Mouse (Mus musculus) lung, embryonic 16.5 days (tissue): ENCODE data around the gene Has1. TPM values are rescaled to one million over a fixed set of nuclear protein-coding genes. Genes with fewer than 3 reads are reported as not detected.
A peak's percentile ranks its signal among the peaks of the same experiment; 100 is the strongest.

Source experiments
- ATAC-seq: fragments of 200-750 bp; cut with Nextera tagmentation; 2 replicates; pipeline ENCODE4 v1.8.0; 2017; ENCODE audit warnings: low read depth, mild to moderate bottlenecking, moderate library complexity
- H3K27ac ChIP-seq: fragments of 300-500 bp; sonication (generic); 2 replicates; pipeline ENCODE4 v1.5.1; 2014; ENCODE audit warnings: mild to moderate bottlenecking, control low read depth, low read length
- H3K27me3 ChIP-seq: fragments of 300-500 bp; sonication (generic); 2 replicates; pipeline ENCODE4 v1.6.1; 2014; ENCODE audit warnings: low read depth, low read length, mixed read lengths; ENCODE audit not compliant: control insufficient read depth, insufficient read depth
- H3K36me3 ChIP-seq: fragments of 300-500 bp; sonication (generic); 2 replicates; pipeline ENCODE4 v1.6.1; 2014; ENCODE audit warnings: low read length; ENCODE audit not compliant: control insufficient read depth, insufficient read depth
- H3K4me1 ChIP-seq: fragments of 300-500 bp; sonication (generic); replicated peaks from 2 replicates; pipeline ENCODE4 v1.6.1; 2014; ENCODE audit warnings: low read length, mixed read lengths; ENCODE audit not compliant: control insufficient read depth, insufficient read depth
- H3K4me2 ChIP-seq: fragments of 300-500 bp; sonication (generic); 2 replicates; pipeline ENCODE4 v1.6.1; 2014; ENCODE audit warnings: low read depth, low read length, control low read depth
- H3K4me3 ChIP-seq: fragments of 300-500 bp; sonication (generic); 2 replicates; pipeline ENCODE4 v1.5.1; 2014; ENCODE audit warnings: mild to moderate bottlenecking, low read length, control low read depth
- H3K9ac ChIP-seq: fragments of 300-500 bp; sonication (generic); 2 replicates; pipeline ENCODE4 v1.6.1; 2014; ENCODE audit warnings: low read length, control low read depth
- H3K9me3 ChIP-seq: fragments of 300-500 bp; sonication (generic); 2 replicates; pipeline ENCODE4 v1.6.1; 2016; ENCODE audit warnings: low read length; ENCODE audit not compliant: control insufficient read depth
- WGBS: fragments of 180-500 bp; shearing (Covaris S2); extraction: QIAGEN DNeasy Blood & Tissue Kit; methylation state at CpG from one replicate; pipeline ENCODE4 v1.1.7; 2014; 5-methylcytosine and 5-hydroxymethylcytosine counted together
- polyA plus RNA-seq: library from polyadenylated mRNA; unstranded; fragments of >200 nt; fragmentation: Nextera tagmentation; extraction: Ambion mirVana; gene quantifications from 2 replicates; pipeline ENCODE4 v1.2.1, GENCODE M21; 2015

The Has1 gene
- polyA plus RNA-seq, result 0.73 and 1.3 TPM in 2 replicates

- peak; percentile 49; the same call in 1 of the 2 replicates for ATAC-seq
- 23% methylated on average over 8 of the region's 8 CpGs for WGBS
- H3K9ac ChIP-seq, result no peak within 1 kb of the TSS
Measured at GRCm38 (mm10) chr17:17855064-17855838, at the start of gene Has1. Has1 (minus strand) TSS chr17:17855205.

GRCm38 (mm10) chr17:17900768-17901167, 45.8 kb upstream of the Has1 start:
- H3K27me3 ChIP-seq, result no peaks in the 10 kb centered on the region
- no peak overlapping the region for H3K4me3 ChIP-seq
- no peaks in the 10 kb centered on the region for H3K36me3 ChIP-seq
- H3K4me1 ChIP-seq, result no peaks in the 10 kb centered on the region
- H3K4me2 ChIP-seq, result no peak overlapping the region
- ATAC-seq, result no peak
- no peak overlapping the region for H3K27ac ChIP-seq
- WGBS, result 80% methylated on average over 1 of the region's 1 CpGs
- no peak overlapping the region for H3K9ac ChIP-seq
- no peaks in the 10 kb centered on the region for H3K9me3 ChIP-seq

More at GRCm38 (mm10) chr17:17855064-17855838, at the start of gene Has1:
- Histone ChIP-seq H3K27ac (no peak within 1 kb of the TSS), H3K9me3 (no peaks in the 10 kb centered on the region), H3K4me2 (no peak within 1 kb of the TSS), H3K27me3 (no peaks in the 10 kb centered on the region), H3K36me3 (no peaks in the 10 kb centered on the region), H3K4me1 (no peaks in the 10 kb centered on the region), H3K4me3 (no peak within 1 kb of the TSS)

GRCm38 (mm10) chr17:17899268-17899667, 44.3 kb upstream of the Has1 start:
- H3K36me3 ChIP-seq, result no peaks in the 10 kb centered on the region
- H3K9ac ChIP-seq, result no peak overlapping the region
- no peak for ATAC-seq
- H3K27ac ChIP-seq, result no peak overlapping the region
- no peak overlapping the region for H3K4me2 ChIP-seq
- no peaks in the 10 kb centered on the region for H3K4me1 ChIP-seq
- 71% methylated on average over 2 of the region's 2 CpGs for WGBS
- H3K9me3 ChIP-seq, result no peaks in the 10 kb centered on the region
- no peak overlapping the region for H3K4me3 ChIP-seq
- no peaks in the 10 kb centered on the region for H3K27me3 ChIP-seq

GRCm38 (mm10) chr17:17896039-17896438, 41.0 kb upstream of the Has1 start:
- H3K4me2 ChIP-seq, result no peak overlapping the region
- H3K4me1 ChIP-seq, result no peaks in the 10 kb centered on the region
- under 1% methylated on average over 4 of the region's 4 CpGs for WGBS
- no peaks in the 10 kb centered on the region for H3K27me3 ChIP-seq
- H3K9ac ChIP-seq, result no peak overlapping the region
- no peak overlapping the region for H3K4me3 ChIP-seq
- ATAC-seq, result no peak
- no peaks in the 10 kb centered on the region for H3K9me3 ChIP-seq
- no peak overlapping the region for H3K27ac ChIP-seq
- H3K36me3 ChIP-seq, result no peaks in the 10 kb centered on the region

GRCm38 (mm10) chr17:17889732-17890425, 34.9 kb upstream of the Has1 start:
- Histone ChIP-seq H3K4me3 (no peak overlapping the region), H3K27me3 (no peaks in the 10 kb centered on the region), H3K27ac (no peak overlapping the region), H3K4me1 (no peaks in the 10 kb centered on the region), H3K9ac (no peak overlapping the region), H3K9me3 (no peaks in the 10 kb centered on the region), H3K36me3 (no peaks in the 10 kb centered on the region), H3K4me2 (no peak overlapping the region)
- no peak for ATAC-seq
- WGBS, result 83% methylated on average over 2 of the region's 2 CpGs

GRCm38 (mm10) chr17:17887774-17888248, 32.8 kb upstream of the Has1 start, which contains the start of the genes Fpr2 and Fpr3:
Fpr2 (plus strand) TSS chr17:17887824.
Fpr3 (plus strand) TSS chr17:17887852.
- no peak within 1 kb of the TSS for H3K4me3 ChIP-seq
- WGBS, result 38% methylated on average over 1 of the region's 1 CpGs
- H3K9ac ChIP-seq, result no peak within 1 kb of the TSS
- H3K27me3 ChIP-seq, result no peaks in the 10 kb centered on the region
- H3K4me2 ChIP-seq, result no peak within 1 kb of the TSS
- no peaks in the 10 kb centered on the region for H3K36me3 ChIP-seq
- peak; percentile 36; the same call in 1 of the 2 replicates for ATAC-seq
- H3K4me1 ChIP-seq, result no peaks in the 10 kb centered on the region
- no peaks in the 10 kb centered on the region for H3K9me3 ChIP-seq
- H3K27ac ChIP-seq, result no peak within 1 kb of the TSS

- no peak for ATAC-seq
- Histone ChIP-seq H3K4me1 (no peaks in the 10 kb centered on the region), H3K27me3 (no peaks in the 10 kb centered on the region), H3K4me3 (no peak within 1 kb of the TSS), H3K9ac (no peak within 1 kb of the TSS), H3K4me2 (no peak within 1 kb of the TSS), H3K36me3 (no peaks in the 10 kb centered on the region), H3K27ac (no peak within 1 kb of the TSS), H3K9me3 (no peaks in the 10 kb centered on the region)
- 38% methylated on average over 1 of the region's 1 CpGs for WGBS
Measured at GRCm38 (mm10) chr17:17883840-17884239, 28.8 kb upstream of the Has1 start, which contains the start of gene Fpr1. Fpr1 (minus strand) TSS chr17:17883940.

GRCm38 (mm10) chr17:17882672-17883071, 27.7 kb upstream of the Has1 start:
- 62% methylated on average over 3 of the region's 3 CpGs for WGBS
- Histone ChIP-seq H3K4me3 (no peak overlapping the region), H3K27ac (no peak overlapping the region), H3K36me3 (no peaks in the 10 kb centered on the region), H3K4me2 (no peak overlapping the region), H3K4me1 (no peaks in the 10 kb centered on the region), H3K27me3 (no peaks in the 10 kb centered on the region), H3K9ac (no peak overlapping the region), H3K9me3 (no peaks in the 10 kb centered on the region)
- no peak for ATAC-seq

GRCm38 (mm10) chr17:17879347-17879746, 24.3 kb upstream of the Has1 start:
- Histone ChIP-seq H3K36me3 (no peaks in the 10 kb centered on the region), H3K27ac (no peak overlapping the region), H3K9ac (no peak overlapping the region), H3K27me3 (no peaks in the 10 kb centered on the region), H3K4me2 (no peak overlapping the region), H3K9me3 (no peaks in the 10 kb centered on the region), H3K4me1 (no peaks in the 10 kb centered on the region), H3K4me3 (no peak overlapping the region)
- 73% methylated on average over 1 of the region's 1 CpGs for WGBS
- no peak for ATAC-seq
